Mouse (Mus musculus) induced T-regulatory cell, adult 2 months (primary cell): ENCODE measurements at regions not wholly inside any gene's neighbourhood (a gene's known extent, or its start where the extent isn't known, plus 50 kb on each side); places are given as distances from the start of the nearest gene placed in this dataset.
A peak's percentile ranks its signal among the peaks of the same experiment; 100 is the strongest.

Experiments
- DNase-seq: peaks from one replicate; pipeline ENCODE4 v3.0.0-alpha.2; 2012; ENCODE audit warnings: low read depth

DNA sequence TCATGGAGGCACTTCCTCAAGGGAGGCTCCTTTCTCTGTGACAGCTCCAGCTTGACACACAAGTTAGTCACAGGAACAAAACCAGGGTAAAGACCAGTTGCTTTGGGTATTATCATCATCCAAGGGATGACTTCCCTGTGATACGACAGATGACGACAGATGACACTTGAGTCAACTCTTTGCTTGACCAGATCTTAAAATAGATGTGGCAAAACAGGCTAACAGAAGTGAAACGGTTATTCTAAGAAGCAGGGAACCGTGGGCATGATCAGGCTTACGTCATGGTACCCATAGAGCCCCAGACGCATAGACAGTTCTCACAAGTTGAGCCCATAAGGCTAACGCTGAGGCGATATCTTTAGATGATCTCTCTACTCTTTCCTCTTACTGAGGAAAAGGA lies 160.3 kb downstream of the Dyrk2 start:
- no peak for DNase-seq

DNA sequence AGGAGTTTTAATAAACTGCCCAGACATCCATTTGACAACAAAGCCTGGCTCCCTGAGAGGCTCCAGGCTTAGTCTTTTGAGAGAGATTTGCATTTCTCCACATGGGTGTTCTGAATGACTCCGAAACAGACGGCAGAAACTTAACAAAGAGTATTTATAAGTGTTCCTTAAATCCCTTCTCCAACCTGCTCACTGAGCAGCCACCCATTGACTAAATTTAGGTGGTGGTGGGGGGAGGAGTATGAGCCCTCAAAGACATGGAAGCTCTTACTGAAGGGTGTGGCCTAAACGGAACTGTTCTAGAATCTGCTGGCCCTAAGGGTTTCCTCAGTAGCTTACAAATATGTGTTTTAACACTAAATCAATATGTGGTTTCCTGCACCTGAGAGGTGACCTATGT lies 158.5 kb downstream of the Dyrk2 start:
- no peak for DNase-seq

GRCm38 (mm10) chr10:118711951-118712350 lies 158.1 kb downstream of the Dyrk2 start:
- DNase-seq = no peak

DNA sequence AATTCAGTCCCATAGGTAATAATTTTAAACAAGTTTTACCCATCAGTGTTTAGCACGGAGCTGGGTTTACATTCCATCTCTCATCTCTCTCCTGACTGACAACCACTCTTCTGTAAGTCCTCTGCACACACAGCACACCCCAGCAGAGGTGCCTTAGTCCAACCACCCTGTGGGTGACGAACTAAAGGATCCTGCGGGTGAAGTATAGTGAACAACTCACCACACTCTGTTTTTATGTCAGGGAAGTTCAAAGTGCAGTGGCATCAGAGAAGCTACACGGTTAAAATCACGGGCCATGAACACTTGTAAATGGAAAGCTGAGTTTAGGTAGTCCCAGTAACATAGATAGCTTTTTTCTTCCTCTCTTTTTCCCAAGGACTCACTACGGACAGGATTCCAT lies 157.1 kb downstream of the Dyrk2 start:
- DNase-seq = peak; percentile 22

GRCm38 (mm10) chr10:118714179-118714581 lies 155.8 kb downstream of the Dyrk2 start:
- DNase-seq = peak; percentile 68

DNA sequence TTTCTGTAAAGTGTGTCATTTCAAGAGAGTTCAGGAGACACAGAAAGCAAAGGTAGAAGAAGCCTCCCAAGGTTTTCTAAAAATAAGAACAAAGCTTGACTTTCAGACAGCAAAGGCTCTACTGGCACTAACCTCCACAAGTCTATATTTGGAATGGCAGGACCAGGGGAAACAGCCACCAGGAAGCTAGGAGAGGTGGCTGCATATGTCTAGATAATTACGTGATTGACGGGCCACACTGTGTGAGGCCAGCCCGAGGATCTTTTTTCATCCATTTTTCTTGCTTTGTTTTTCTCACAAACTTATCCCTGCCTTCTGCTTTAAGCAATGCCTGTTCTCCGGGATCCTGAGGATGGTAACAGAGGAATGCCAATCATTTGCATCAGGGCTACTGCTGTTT lies 155.4 kb downstream of the Dyrk2 start:
- DNase-seq = no peak

DNA sequence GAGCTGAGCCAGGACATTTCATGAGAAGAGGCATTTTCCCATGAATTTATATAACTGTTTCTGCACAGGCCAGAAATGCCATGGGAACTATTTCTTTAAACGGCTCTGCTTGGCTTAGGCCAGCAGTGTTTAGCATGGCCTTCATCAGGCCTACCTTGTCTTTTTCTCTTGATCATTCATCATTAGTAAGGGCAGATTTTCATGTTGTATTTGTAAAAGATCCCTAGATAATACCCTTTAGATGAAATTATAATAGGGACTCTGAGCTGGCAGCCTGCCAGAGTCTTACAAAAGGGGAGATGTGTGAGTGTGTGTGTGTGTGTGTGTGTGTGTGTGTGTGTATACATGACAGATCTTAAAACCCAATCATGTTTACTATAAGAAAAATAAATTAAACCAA lies 149.4 kb downstream of the Dyrk2 start:
- DNase-seq = no peak

- no peak for DNase-seq
These were observed 147.9 kb downstream of the Dyrk2 start for GRCm38 (mm10) chr10:118722132-118722551.

GRCm38 (mm10) chr10:118722671-118723070 lies 147.3 kb downstream of the Dyrk2 start:
- no peak for DNase-seq

DNA sequence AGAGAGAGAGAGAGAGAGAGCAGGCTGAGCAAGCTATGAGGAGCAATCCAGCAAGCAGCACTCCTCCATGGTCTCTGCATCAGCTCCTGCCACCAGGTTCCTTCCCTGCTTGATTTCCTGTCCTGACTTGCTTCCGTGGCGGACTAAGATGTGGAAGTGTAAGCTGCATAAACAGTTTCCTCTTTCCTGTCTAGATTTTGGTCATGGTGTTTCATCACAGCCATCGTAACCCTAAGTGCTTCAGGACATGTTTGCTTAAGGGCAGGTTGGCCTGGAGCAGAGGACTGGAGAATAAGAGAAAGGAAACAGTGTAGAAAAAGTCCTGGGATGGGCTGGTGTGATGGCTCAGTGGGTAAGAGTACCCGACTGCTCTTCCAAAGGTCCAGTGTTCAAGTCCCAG lies 133.9 kb downstream of the Dyrk2 start:
- no peak for DNase-seq

DNA sequence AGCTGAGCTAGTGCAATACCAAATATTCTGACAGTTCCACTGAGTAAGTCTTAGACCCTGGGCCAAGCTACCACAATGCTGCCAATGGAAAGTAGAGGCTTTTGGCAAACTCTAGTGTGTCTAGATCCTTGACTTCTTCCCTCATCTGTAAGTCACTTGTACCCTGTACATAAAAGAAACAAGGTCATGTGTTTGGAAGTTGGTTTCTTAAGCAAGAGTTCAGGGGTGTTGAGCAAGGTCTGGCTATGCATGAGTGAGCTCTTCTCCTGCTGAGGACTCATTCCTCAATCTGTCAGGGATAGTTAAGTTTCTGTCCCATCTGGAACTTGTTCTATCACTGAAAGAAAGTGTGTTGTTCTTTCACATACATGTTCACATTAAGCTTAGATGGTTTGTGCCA lies 132.9 kb downstream of the Dyrk2 start:
- DNase-seq = no peak

GRCm38 (mm10) chr10:118739849-118740481 lies 130.0 kb downstream of the Dyrk2 start:
- no peak for DNase-seq

GRCm38 (mm10) chr10:118743831-118744230 lies 126.2 kb downstream of the Dyrk2 start:
- DNase-seq = no peak

DNA sequence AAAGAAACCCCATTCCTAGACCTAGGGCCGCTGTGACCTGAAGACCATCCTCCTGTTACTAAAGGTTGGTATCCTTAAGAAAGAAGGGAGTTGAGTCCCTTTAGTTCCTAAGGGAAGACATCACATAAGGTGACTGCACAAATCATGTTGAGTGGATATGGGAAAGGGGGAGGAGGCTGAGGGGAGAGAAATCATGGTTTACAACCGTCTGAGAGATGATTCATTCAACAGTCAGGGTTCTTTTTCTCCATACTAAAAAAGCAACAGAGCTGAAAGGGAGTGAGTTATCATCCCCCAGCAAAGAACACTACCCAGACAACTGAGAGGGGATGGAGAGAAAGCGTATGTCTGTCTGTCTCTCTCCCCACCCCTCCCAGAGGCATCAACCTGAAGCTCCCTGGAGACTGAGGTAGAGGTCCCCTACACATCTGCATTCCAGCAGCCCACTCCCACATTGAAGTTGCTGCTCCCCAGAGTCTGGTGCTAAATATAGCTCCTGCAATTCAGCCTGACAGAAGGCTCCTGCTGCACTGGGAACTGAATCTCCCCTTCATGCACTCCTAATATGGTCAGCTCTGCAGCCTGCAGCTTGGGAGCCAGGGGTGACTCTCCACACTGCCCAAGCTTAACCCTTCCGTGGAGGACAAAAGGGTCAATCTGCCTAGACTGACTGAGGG lies 123.2 kb downstream of the Dyrk2 start:
- DNase-seq = no peak

DNA sequence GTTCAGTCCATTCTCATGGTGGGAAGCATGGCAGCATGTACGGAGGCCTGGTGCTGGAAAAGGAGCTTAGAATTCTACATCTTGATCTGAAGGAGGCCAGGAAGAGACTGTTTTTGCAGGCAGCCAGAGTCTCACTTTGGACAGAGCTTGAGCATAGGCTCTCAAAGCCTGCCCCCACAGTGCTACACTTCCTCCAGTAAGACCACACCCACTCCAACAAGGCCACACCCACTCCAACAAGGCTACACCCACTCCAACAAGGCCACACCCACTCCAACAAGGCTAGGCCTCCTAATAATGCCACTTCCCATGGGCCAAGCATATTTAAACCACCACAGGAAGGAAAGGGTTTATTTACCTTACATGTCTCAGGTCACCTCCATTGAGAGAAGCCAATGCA lies 121.0 kb downstream of the Dyrk2 start:
- DNase-seq = no peak

GRCm38 (mm10) chr10:118749756-118750155 lies 120.3 kb downstream of the Dyrk2 start:
- no peak for DNase-seq

DNA sequence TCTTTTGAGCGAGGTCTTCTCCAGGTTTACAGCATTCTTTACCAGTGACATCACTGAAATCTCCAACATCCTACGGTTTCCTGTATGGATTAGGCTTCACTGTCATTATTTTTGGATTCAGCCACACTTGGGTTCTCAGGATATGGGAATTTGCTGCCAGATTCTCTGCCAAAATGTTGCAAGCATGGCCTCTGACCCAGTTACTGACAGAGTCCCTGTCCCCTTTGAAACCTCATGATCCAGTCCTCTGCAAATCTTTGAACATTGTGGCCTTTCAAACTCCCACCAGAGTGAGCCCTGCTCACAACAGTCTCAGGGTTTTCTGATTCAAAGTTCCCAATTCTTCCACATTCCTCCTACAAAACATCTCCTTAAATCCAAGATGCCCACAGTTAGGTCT lies 118.9 kb downstream of the Dyrk2 start:
- no peak for DNase-seq

DNA sequence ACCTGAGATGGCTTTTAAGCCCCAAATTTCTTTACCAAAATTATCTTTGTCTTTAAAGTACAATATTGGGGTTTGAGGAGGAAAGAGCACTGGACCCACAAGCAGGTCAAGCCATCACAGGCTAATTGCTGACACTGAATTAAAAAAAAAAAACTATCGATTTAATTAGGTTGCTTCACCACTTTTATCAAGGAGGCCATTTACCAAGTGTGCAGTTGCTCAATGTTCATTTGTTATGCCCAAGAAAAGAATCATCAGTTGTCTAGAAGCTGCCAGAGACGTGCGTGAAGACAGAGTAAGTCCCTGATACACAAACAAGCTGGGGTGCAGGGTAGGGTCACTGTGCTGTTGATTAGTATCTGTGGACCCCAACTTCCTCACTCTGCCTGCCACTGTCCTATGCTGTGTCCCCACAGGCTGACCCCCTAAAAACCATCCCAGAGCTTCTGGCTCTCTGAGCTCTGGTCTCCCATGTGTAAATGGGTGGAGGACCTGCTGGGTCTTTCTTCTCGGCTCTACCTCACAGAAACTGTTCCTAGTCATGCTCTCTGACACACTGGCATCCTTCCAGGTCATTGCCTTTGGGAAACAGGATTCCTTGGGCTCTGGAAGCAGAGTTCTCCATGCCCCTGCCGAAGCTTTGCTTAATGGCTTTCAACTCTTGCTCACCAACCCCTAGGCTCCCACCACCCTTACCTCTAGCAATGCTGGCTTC lies 116.8 kb downstream of the Dyrk2 start:
- DNase-seq = no peak

DNA sequence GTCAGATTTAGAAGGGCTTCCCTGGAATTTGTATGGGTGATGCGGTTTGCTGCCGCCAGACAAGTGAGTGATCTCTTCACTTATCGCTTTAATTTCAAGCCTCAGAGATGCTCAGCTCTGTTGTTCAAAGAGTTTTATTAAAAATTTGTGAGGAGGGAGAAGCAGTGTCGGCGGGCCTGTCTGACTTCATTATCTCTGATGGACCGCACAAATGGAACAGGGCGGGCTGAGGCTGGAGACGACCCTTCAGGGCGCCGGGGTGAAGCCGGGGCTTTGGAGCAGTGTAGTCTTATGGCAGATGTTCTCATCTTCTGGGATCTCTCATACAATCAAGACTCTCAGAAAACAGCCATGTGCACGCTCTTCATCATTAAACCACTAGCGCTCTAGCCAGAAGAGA lies 115.2 kb downstream of the Dyrk2 start:
- no peak for DNase-seq

GRCm38 (mm10) chr10:118758825-118759471 lies 111.1 kb downstream of the Dyrk2 start:
- DNase-seq = no peak

GRCm38 (mm10) chr10:118760441-118760840 lies 109.6 kb downstream of the Dyrk2 start:
- no peak for DNase-seq

DNA sequence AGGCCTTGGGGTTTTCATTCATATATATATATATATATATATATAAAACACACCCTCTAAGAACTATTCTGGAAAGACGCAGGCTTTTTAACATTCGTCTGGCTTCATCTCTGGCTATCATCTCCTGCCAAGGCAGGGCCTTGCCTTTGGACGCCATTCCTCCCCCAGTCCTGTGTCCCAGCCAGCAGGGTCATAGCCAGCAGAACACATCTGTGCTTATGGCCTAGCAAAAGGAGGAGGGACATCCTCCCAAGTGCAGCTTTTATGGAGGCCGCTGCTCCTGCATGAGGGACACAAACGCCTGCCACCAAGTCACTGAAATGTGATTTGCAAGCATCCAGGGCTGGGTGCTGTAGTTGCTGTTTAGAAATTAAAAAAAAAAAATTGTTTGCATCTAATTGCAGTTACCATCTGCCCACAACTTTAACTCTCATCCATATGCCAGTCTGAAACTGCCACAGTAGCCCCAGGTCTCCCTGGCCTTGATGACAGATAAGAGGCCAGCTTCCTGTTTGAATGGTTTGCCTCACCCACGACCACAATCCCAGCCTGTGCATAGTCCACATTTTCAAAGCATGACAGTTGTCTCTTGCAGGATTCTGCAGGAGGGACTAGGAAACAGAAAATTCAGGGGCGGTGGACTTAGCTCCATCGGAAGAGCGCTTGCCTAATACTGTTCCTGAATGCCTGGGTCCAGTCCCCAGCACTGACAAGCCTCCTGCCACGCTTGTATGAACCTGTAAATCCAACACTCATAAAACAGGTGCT lies 108.7 kb downstream of the Dyrk2 start:
- no peak for DNase-seq
